Mouse (Mus musculus) midbrain, embryonic 13.5 days (tissue): ENCODE measurements at regions not wholly inside any gene's neighbourhood (a gene's known extent, or its start where the extent isn't known, plus 50 kb on each side); places are given as distances from the start of the nearest gene placed in this dataset.
"Not testable (repeated sequence)": the region's sequence is repeated elsewhere in the genome, so short reads cannot be mapped to it uniquely, and the experiment has no call there.

ENCODE experiments used
- ATAC-seq: fragments of 200-750 bp; cut with Nextera tagmentation; 2 replicates; pipeline ENCODE4 v1.8.0; 2017; ENCODE audit warnings: mild to moderate bottlenecking, moderate TSS enrichment, moderate library complexity
- H3K27ac ChIP-seq: fragments of 300-500 bp; sonication (generic); 2 replicates; pipeline ENCODE4 v1.5.1; 2015; ENCODE audit warnings: inconsistent platforms, mild to moderate bottlenecking, moderate library complexity
- H3K27me3 ChIP-seq: fragments of 300-500 bp; sonication (generic); 2 replicates; pipeline ENCODE4 v1.6.1; 2015; ENCODE audit warnings: mild to moderate bottlenecking, inconsistent platforms
- H3K36me3 ChIP-seq: fragments of 300-500 bp; sonication (generic); 2 replicates; pipeline ENCODE4 v1.6.1; 2015; ENCODE audit warnings: mild to moderate bottlenecking, inconsistent platforms
- H3K4me1 ChIP-seq: fragments of 300-500 bp; sonication (generic); replicated peaks from 2 replicates; pipeline ENCODE4 v1.6.1; 2015; ENCODE audit warnings: inconsistent platforms
- H3K4me2 ChIP-seq: fragments of 300-500 bp; sonication (generic); replicated peaks from 2 replicates; pipeline ENCODE4 v1.6.1; 2015; ENCODE audit warnings: moderate library complexity, mild to moderate bottlenecking, inconsistent platforms
- H3K4me3 ChIP-seq: fragments of 300-500 bp; sonication (generic); replicated peaks from 2 replicates; pipeline ENCODE4 v1.5.1; 2015; ENCODE audit warnings: mild to moderate bottlenecking, inconsistent platforms
- H3K9ac ChIP-seq: fragments of 300-500 bp; sonication (generic); replicated peaks from 2 replicates; pipeline ENCODE4 v1.6.1; 2015; ENCODE audit warnings: mild to moderate bottlenecking, inconsistent platforms
- H3K9me3 ChIP-seq: fragments of 300-500 bp; sonication (generic); 2 replicates; pipeline ENCODE4 v1.6.1; 2016; ENCODE audit warnings: mild to moderate bottlenecking, inconsistent platforms
- WGBS: fragments of 180-500 bp; shearing (Covaris S2); methylation state at CpG from one replicate; pipeline ENCODE4 v1.1.7; 2015; 5-methylcytosine and 5-hydroxymethylcytosine counted together

GRCm38 (mm10) chr7:60733331-60733994 lies 593.4 kb upstream of the Snrpn start:
- WGBS: 54% methylated on average over 20 of the region's 20 CpGs
- H3K4me3 ChIP-seq: peak overlapping the region; percentile 18; the same call in 1 of the 2 replicates
- H3K36me3 ChIP-seq: not testable (repeated sequence)

GRCm38 (mm10) chr7:60728108-60728721 lies 588.2 kb upstream of the Snrpn start:
- not testable (repeated sequence) for H3K36me3 ChIP-seq, H3K4me3 ChIP-seq, H3K4me2 ChIP-seq, H3K27ac ChIP-seq, H3K9me3 ChIP-seq, H3K4me1 ChIP-seq, H3K9ac ChIP-seq, H3K27me3 ChIP-seq
- ATAC-seq: peak; percentile 79
- WGBS: 13% methylated on average over 5 of the region's 5 CpGs

More at GRCm38 (mm10) chr7:60733331-60733994, 593.4 kb upstream of the Snrpn start:
- H3K9ac ChIP-seq, H3K4me1 ChIP-seq, H3K27me3 ChIP-seq, H3K9me3 ChIP-seq, H3K27ac ChIP-seq: not testable (repeated sequence)
- peak overlapping the region; percentile 40 for H3K4me2 ChIP-seq
- peak; percentile 89; the same call in 1 of the 2 replicates for ATAC-seq
